Mouse (Mus musculus): Measurements from ENCODE around the gene Gm49369.

GRCm38 (mm10) chr7:142373641-142374412 lies 8.6 kb downstream of the Gm49369 start, which contains the start of gene Ifitm10:
- TF ChIP-seq CTCF (IDR thresholded peaks at IDR 0.05; ENCODE audit: borderline replicate concordance, insufficient read depth, low read length) (no peak), POLR2A (IDR thresholded peaks at IDR 0.05; ENCODE audit: low read depth, low read length) (no peak)
